Comparison of ENCODE assay signal across 10 mouse cellular contexts in genomic region chr4:139093196-139093530, GRCm38 (mm10). TPM values are rescaled to one million over a fixed set of nuclear protein-coding genes. Genes with fewer than 3 reads are reported as not detected.
DNase-seq lines count a peak whose midpoint lies in the region; ATAC-seq and TF ChIP-seq lines count a peak whose summit lies in the region.
"Had no signal": no experiment of that assay in that cellular context is flagged by ENCODE, and none has a peak within 500 bp of the region (broad histone marks: within the 10 kb centered on the region; RNA-seq: fewer than 3 reads in every experiment).

No protein-coding gene starts in this region.

- no peak for DNase-seq in gastrocnemius, adult 2 months
- no peak for DNase-seq in gastrocnemius, postnatal 10 days
- DNase-seq in neural tube, embryonic 11.5 days (ENCODE audit: low spot score): no peak
- no peak for DNase-seq in neural tube, embryonic 10.5 days (ENCODE audit: extremely low spot score, low spot score)
- DNase-seq in liver, embryonic 14.5 days (ENCODE audit: low read depth in 3 of 3, low spot score in 3 of 3): no peak
- DNase-seq in thymus, postnatal 36 days: no peak
- no peak for DNase-seq in adrenal gland, adult 8-10 months
- DNase-seq in ovary, postnatal 14 days (ENCODE audit: low spot score): no peak

- no peak for ATAC-seq in neural tube, embryonic 11.5 days (ENCODE audit: insufficient read depth, low FRiP score, low TSS enrichment)
- ATAC-seq in liver, embryonic 14.5 days (ENCODE audit: insufficient read depth): no peak

- peak overlapping the region; percentile 94 for H3K4me3 ChIP-seq in gastrocnemius, adult 2 months
- H3K4me3 ChIP-seq in neural tube, embryonic 11.5 days (ENCODE audit: low read depth, low read length): peak overlapping the region; percentile 56
- no peak overlapping the region for H3K4me3 ChIP-seq in liver, embryonic 14.5 days (ENCODE audit: insufficient read depth in 1 of 2, low read depth in 2 of 2, low read length in 2 of 2)

- H3K36me3 ChIP-seq in neural tube, embryonic 11.5 days (ENCODE audit: control insufficient read depth, insufficient read depth, low read length): no peaks in the 10 kb centered on the region
- H3K36me3 ChIP-seq in liver, embryonic 14.5 days (replicated peaks; ENCODE audit: control insufficient read depth, insufficient read depth, low read depth): no peaks in the 10 kb centered on the region

- peaks cover 37% of the 10 kb centered on the region for H3K27me3 ChIP-seq in neural tube, embryonic 11.5 days (ENCODE audit: control insufficient read depth, insufficient read depth, low read length)
- peaks cover 38% of the 10 kb centered on the region for H3K27me3 ChIP-seq in liver, embryonic 14.5 days (ENCODE audit: control insufficient read depth, insufficient read depth, low read length)

- intact Hi-C loops in gastrocnemius, adult 2 months (cut with DNase I): no loop called here

- H3K4me2 ChIP-seq in neural tube, embryonic 11.5 days (ENCODE audit: low read depth): peak overlapping the region; percentile 82
- peak overlapping the region; percentile 60 for H3K4me2 ChIP-seq in liver, embryonic 14.5 days (ENCODE audit: low read depth)

- peak overlapping the region; percentile 67 for H3K9ac ChIP-seq in neural tube, embryonic 11.5 days (ENCODE audit: low read length)
- no peak overlapping the region for H3K9ac ChIP-seq in liver, embryonic 14.5 days (replicated peaks)

- peak overlapping the region; percentile 91 for H3K27ac ChIP-seq in gastrocnemius, adult 2 months
- H3K27ac ChIP-seq in neural tube, embryonic 11.5 days (ENCODE audit: low read depth, low read length): no peak overlapping the region
- H3K27ac ChIP-seq in liver, embryonic 14.5 days: no peak overlapping the region

- H3K9me3 ChIP-seq in neural tube, embryonic 11.5 days (ENCODE audit: control insufficient read depth, low read length): no peaks in the 10 kb centered on the region
- no peaks in the 10 kb centered on the region for H3K9me3 ChIP-seq in liver, embryonic 14.5 days (ENCODE audit: control insufficient read depth, low read length)

- TF ChIP-seq CTCF in gastrocnemius, adult 2 months (IDR thresholded peaks at IDR 0.05): no peak
- no peak for TF ChIP-seq CTCF in liver, embryonic 14.5 days (IDR thresholded peaks at IDR 0.05; ENCODE audit: low read depth)

- peaks cover 13% of the 10 kb centered on the region for H3K4me1 ChIP-seq in neural tube, embryonic 11.5 days (ENCODE audit: control insufficient read depth, insufficient read depth, low read length)
- no peaks in the 10 kb centered on the region for H3K4me1 ChIP-seq in liver, embryonic 14.5 days (replicated peaks; ENCODE audit: control insufficient read depth in 2 of 2, insufficient read depth in 2 of 2, low read length in 1 of 2)

- no peak for TF ChIP-seq EP300 in liver, embryonic 14.5 days (IDR thresholded peaks at IDR 0.05; ENCODE audit: low read depth)

- 27% methylated on average over 13 of the region's 13 CpGs for WGBS in neural tube, embryonic 11.5 days
- WGBS in liver, embryonic 14.5 days (ENCODE audit: insufficient replicate concordance): 29% methylated on average over 13 of the region's 13 CpGs

RNA-seq across cellular contexts. Expression of gene Nbl1, which starts 0.4 kb away (rescaled TPM):
- 10 to 100 TPM; 19.9 to 40.8 TPM for total RNA-seq in gastrocnemius, adult 2 months (2021)
- 10 to 100 TPM; 51.0 to 51.1 TPM for total RNA-seq in gastrocnemius, postnatal 10 days (2021)
- polyA plus RNA-seq in neural tube, embryonic 11.5 days (2014; fragmentation: Nextera tagmentation; extraction: Ambion mirVana): 22.0 and 22.8 TPM in 2 replicates
- 0.74 and 0.80 TPM in 2 replicates for polyA plus RNA-seq in liver, embryonic 14.5 days (2012; rRNA removed)
- 0.63 and 0.91 TPM in 2 replicates for polyA plus RNA-seq in liver, embryonic 14.5 days (2014; fragmentation: Nextera tagmentation; extraction: Ambion mirVana)
- total RNA-seq in adrenal gland, adult 8-10 months (2022): 10 to 100 TPM; 55.4 to 73.9 (median 64.2) TPM

RNA-seq across cellular contexts. Expression of gene Htr6, which starts 17.8 kb away (rescaled TPM):
- total RNA-seq in gastrocnemius, adult 2 months (2021): not detected
- not detected for total RNA-seq in gastrocnemius, postnatal 10 days (2021)
- 0.11 TPM in 1 of 2 replicates, not detected in the other for polyA plus RNA-seq in neural tube, embryonic 11.5 days (2014; fragmentation: Nextera tagmentation; extraction: Ambion mirVana)
- polyA plus RNA-seq in liver, embryonic 14.5 days (2012; rRNA removed): not detected in 2 replicates
- not detected in 2 replicates for polyA plus RNA-seq in liver, embryonic 14.5 days (2014; fragmentation: Nextera tagmentation; extraction: Ambion mirVana)
- total RNA-seq in adrenal gland, adult 8-10 months (2022): under 1 TPM; 0.48 to 0.99 (median 0.84) TPM
- total RNA-seq: adrenal gland, postnatal 14 days; gastrocnemius, postnatal 4 days had no signal

RNA-seq across cellular contexts. Expression of gene Minos1, which starts 37.8 kb away (rescaled TPM):
- total RNA-seq in gastrocnemius, adult 2 months (2021): 100 to 1,000 TPM; 304 to 430 TPM
- 100 to 1,000 TPM; 399 to 482 TPM for total RNA-seq in gastrocnemius, postnatal 10 days (2021)
- polyA plus RNA-seq in neural tube, embryonic 11.5 days (2014; fragmentation: Nextera tagmentation; extraction: Ambion mirVana): 397 and 410 TPM in 2 replicates
- polyA plus RNA-seq in liver, embryonic 14.5 days (2012; rRNA removed): 29.1 and 94.0 TPM in 2 replicates
- 391 and 424 TPM in 2 replicates for polyA plus RNA-seq in liver, embryonic 14.5 days (2014; fragmentation: Nextera tagmentation; extraction: Ambion mirVana)
- total RNA-seq in adrenal gland, adult 8-10 months (2022): 100 to 1,000 TPM; 273 to 460 (median 363) TPM

Comparison
In these comparisons a context has a peak if more than half of its experiments do, and no peak if none do; other contexts are left out.
1. H3K4me3 ChIP-seq: peak in gastrocnemius, adult 2 months (single experiment) and neural tube, embryonic 11.5 days (single experiment); none in liver, embryonic 14.5 days (0 of 2).